Mouse (Mus musculus) ovary, adult 10 weeks (tissue): Measurements from ENCODE around the gene Rsl1. TPM values are rescaled to one million over a fixed set of nuclear protein-coding genes. Genes with fewer than 3 reads are reported as not detected.

Experiments used
- polyA plus RNA-seq: library from polyadenylated mRNA; stranded (reverse); fragments of 350-450 nt; fragmentation: Illumina TruSeq; extraction: RNeasy Lipid Tissue Mini Kit (QIAGEN cat#74804); gene quantifications from one replicate; pipeline ENCODE4 v1.2.3, GENCODE M21; 2014

Gene Rsl1
- polyA plus RNA-seq = 42.0 TPM

DNA sequence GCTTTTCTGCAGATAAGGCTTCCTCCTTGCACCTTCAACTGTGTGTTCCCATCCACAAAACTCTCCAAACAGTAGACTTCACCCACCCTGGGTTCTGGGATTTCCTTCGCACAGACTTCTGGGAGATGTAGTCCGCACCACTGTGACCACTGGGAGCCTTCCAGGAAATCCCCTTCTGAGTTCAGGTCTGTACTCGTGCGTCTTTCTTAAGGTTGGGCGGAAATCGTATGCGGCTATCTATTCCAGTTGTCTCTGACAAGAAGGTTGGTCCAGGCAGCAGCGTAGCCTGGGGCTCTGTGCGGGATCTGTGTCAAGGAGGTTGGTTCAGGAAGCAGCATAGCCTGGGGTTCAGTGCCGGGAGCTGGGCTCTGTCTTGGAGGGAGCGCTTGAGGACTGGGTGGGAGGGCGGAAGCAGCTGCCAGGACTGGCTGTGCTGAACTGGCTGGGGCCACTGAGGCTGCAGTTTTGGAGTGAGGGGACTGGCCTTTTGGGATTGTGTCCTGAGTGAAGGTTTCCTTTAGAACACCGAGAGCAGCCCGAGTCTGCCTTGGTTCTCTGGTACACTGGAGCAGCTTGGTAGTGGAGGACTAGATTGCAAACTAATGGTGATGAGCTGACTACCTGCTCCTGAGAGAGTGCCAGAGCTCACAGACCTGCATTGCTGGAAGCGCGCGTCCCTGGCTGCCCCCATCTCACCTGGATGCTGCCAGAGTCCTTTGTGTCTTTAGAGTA is at the start of gene Rsl1:
Gene Rsl1 (plus strand): TSS at position 192 of the 732 bp plus-strand sequence.

DNA sequence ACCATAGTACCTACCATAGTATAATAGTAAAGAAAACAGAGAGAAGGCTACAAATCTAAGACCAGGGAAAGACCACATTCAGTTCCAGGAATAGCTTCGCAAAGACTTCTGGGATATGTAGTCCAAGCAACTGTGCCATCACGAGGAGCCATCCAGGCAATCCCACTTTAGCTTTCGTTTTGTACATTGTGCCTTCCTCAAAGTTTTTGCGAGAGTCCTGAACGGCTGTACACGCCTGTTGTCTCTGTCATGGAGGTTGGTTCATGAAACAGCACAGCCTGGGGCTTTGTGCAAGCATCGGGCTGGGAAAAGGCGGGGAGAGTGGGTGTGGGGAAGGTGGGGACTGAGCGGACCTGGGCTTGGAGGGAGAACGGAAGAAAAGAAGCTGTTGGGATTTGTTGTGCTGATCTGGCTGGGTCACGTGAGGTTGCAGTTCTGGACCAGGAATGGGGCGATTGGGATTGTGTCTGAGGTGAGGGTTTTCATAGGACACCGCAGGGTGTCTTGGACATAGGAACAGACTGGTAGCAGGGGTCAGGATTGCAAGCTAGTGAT is 21.4 kb downstream of the Rsl1 start, which contains the start of gene Zfp455:
Gene Zfp455 (plus strand): TSS at position 167 of the 555 bp plus-strand sequence.

Other genes with a start within 250 kb of the Rsl1 start
- 23.4 TPM for gene Zfp712, start 112.0 kb upstream of the Rsl1 start, polyA plus RNA-seq
- 42.0 TPM for gene Zfp708, start 75.2 kb upstream of the Rsl1 start, polyA plus RNA-seq
- gene Gm28557, start 64.6 kb upstream of the Rsl1 start, polyA plus RNA-seq = 7.5 TPM
- 1.8 TPM for gene Rslcan18, start 56.9 kb upstream of the Rsl1 start, polyA plus RNA-seq
- 30.8 TPM for gene Zfp759, start 51.5 kb upstream of the Rsl1 start, polyA plus RNA-seq
- gene Zfp455, start 21.3 kb downstream of the Rsl1 start, polyA plus RNA-seq = 23.7 TPM
- 11.5 TPM for gene Zfp458, start 105.3 kb downstream of the Rsl1 start, polyA plus RNA-seq
- 0.63 TPM for gene Zfp457, start 133.3 kb downstream of the Rsl1 start, polyA plus RNA-seq
- gene Zfp595, start 159.4 kb downstream of the Rsl1 start, polyA plus RNA-seq = 39.4 TPM
- gene Gm28044, start 187.4 kb downstream of the Rsl1 start, polyA plus RNA-seq = not detected
- gene Zfp953, start 187.4 kb downstream of the Rsl1 start, polyA plus RNA-seq = 26.2 TPM
- not detected for gene Gm28041, start 202.6 kb downstream of the Rsl1 start, polyA plus RNA-seq
- gene Zfp456, start 202.6 kb downstream of the Rsl1 start, polyA plus RNA-seq = 17.6 TPM
- gene Zfp429, start 226.6 kb downstream of the Rsl1 start, polyA plus RNA-seq = 37.0 TPM
- gene Zfp459, start 248.2 kb downstream of the Rsl1 start, polyA plus RNA-seq = 6.3 TPM